Mouse (Mus musculus) spleen, adult 2 months (tissue): ENCODE data around the gene Zdhhc19. TPM values are rescaled to one million over a fixed set of nuclear protein-coding genes. Genes with fewer than 3 reads are reported as not detected.

Experiments used
- DNase-seq, 2 experiments: peaks; one replicate each; pipeline versions ENCODE4 v3.0.0 to v3.0.0-alpha.2; 2012 to 2021; ENCODE audit warnings: low spot score in 2 of 2, low read depth in 1 of 2
- H3K27ac ChIP-seq: fragments of 200-500 bp; 2 replicates; pipeline ENCODE4 v1.5.1; 2012; ENCODE audit warnings: low read length, inconsistent platforms; ENCODE audit not compliant: insufficient read depth
- H3K27me3 ChIP-seq: fragments of 200-500 bp; 2 replicates; pipeline ENCODE4 v1.6.1; 2012; ENCODE audit warnings: mild to moderate bottlenecking, moderate library complexity, low read length, inconsistent platforms; ENCODE audit not compliant: control insufficient read depth, insufficient read depth
- H3K36me3 ChIP-seq: fragments of 200-500 bp; 2 replicates; pipeline ENCODE4 v1.6.1; 2012; ENCODE audit warnings: mild to moderate bottlenecking, low read length, inconsistent platforms; ENCODE audit not compliant: control insufficient read depth, insufficient read depth
- H3K4me1 ChIP-seq: fragments of 200-500 bp; 2 replicates; pipeline ENCODE4 v1.6.1; 2011; ENCODE audit warnings: inconsistent platforms; ENCODE audit not compliant: control insufficient read depth, insufficient read depth, insufficient read length
- H3K4me3 ChIP-seq: fragments of 200-500 bp; 2 replicates; pipeline ENCODE4 v1.5.1; 2011; ENCODE audit warnings: mild to moderate bottlenecking, inconsistent platforms; ENCODE audit not compliant: insufficient read depth, insufficient read length; ENCODE audit errors: extremely low read depth
- CTCF ChIP-seq: fragments of 200-500 bp; IDR thresholded peaks from 2 replicates; pipeline ENCODE4 v1.5.1; 2011; ENCODE audit warnings: mild to moderate bottlenecking, inconsistent platforms; ENCODE audit not compliant: insufficient read depth, insufficient read length, insufficient replicate concordance; ENCODE audit errors: extremely low read depth
- POLR2A ChIP-seq: fragments of 200-500 bp; IDR thresholded peaks from 2 replicates; pipeline ENCODE4 v1.6.1; 2011; ENCODE audit warnings: low read depth, low read length, inconsistent platforms
- WGBS: fragments of 180-500 bp; shearing (Covaris S2); methylation state at CpG from one replicate; pipeline ENCODE4 v1.1.7; 2018; 5-methylcytosine and 5-hydroxymethylcytosine counted together
- polyA plus RNA-seq: library from polyadenylated mRNA; depleted of rRNA; stranded (reverse); fragments of >200 nt; gene quantifications from 2 replicates; pipeline ENCODE4 v1.2.3, GENCODE M21; 2012

Gene Zdhhc19
- polyA plus RNA-seq, 1 experiment: not detected

- TF ChIP-seq POLR2A (no peak), CTCF (no peak)
- 54% methylated on average over 4 of the region's 4 CpGs for WGBS
- Histone ChIP-seq H3K27me3 (no peaks in the 10 kb centered on the region), H3K4me1 (peaks cover 9% of the 10 kb centered on the region; the same call in 1 of the 2 replicates), H3K4me3 (no peak overlapping the region), H3K27ac (no peak overlapping the region), H3K36me3 (no peaks in the 10 kb centered on the region)
- DNase-seq: no peak
Observed at GRCm38 (mm10) chr16:32597909-32598381, 101.9 kb downstream of the Zdhhc19 start.

DNA sequence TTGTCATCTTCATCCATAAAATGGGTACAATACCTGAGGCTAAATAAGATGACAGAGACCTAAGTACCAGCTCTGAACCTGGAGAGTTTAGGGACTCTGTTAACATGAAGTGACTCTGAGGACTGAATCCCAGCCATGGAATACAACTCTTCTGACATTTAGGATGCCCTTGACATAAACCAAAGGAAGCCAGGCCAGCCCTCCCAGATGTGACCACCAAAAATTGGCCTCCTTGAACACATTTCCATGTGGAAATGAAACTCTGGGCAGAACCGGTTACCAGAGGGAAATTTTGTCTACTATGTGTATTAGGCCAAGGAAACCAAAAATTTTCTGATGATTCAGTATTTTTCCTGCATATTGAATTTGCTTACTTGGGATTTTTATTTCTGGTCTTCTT lies 103.1 kb downstream of the Zdhhc19 start:
- Histone ChIP-seq H3K27me3 (no peaks in the 10 kb centered on the region), H3K4me1 (peaks cover 3% of the 10 kb centered on the region; the same call in 1 of the 2 replicates), H3K4me3 (no peak overlapping the region), H3K36me3 (no peaks in the 10 kb centered on the region), H3K27ac (no peak overlapping the region)
- TF ChIP-seq POLR2A: no peak
- WGBS: 83% methylated on average over 1 of the region's 1 CpGs
- DNase-seq: no peak

- Histone ChIP-seq H3K36me3 (no peaks in the 10 kb centered on the region), H3K4me1 (no peaks in the 10 kb centered on the region), H3K27ac (no peak overlapping the region), H3K27me3 (no peaks in the 10 kb centered on the region), H3K4me3 (no peak overlapping the region)
- 94% methylated on average over 3 of the region's 3 CpGs for WGBS
- TF ChIP-seq CTCF (no peak), POLR2A (no peak)
- DNase-seq: no peak
Observed at GRCm38 (mm10) chr16:32602193-32602685, 106.2 kb downstream of the Zdhhc19 start.

DNA sequence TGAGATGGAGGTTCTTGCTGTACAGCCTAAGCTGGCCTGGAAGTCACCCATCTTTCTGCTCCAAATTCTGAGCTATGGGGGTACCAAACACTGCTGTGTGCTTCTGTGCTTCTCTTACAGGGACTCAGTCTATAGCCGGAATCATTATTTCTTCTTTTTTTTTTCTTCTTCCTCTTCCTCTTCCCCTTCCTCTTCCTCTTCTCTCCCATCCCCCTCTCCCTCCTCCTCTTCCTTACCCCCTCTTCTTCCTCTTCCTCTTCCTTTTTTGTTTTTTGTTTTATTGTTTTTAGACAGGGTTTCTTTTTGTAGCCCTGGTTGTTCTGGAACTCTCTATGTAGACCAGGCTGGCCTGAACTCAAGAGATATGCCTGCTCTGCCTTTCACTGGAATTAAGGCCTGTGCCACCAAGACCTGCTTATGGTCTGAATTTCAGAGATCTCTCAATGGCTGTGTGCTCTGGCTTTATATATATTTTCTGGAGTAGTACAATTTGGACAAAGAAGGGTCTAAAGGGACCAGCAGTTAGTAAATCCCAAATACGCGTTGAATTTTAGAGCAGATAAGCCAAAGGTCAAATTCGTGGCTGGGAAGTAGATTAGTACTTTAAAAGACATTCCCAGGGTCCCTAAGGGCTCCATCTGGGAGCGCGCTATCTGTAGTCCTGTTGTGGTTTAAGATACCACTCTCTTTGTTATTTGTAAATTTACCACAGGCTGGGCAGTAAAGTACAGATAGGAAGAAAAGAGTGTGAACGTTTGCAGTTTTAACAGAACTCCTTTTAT lies 111.7 kb downstream of the Zdhhc19 start:
- no peak for DNase-seq
- H3K36me3 ChIP-seq: no peaks in the 10 kb centered on the region
- H3K27ac ChIP-seq: peak overlapping the region; percentile 24; the same call in 1 of the 2 replicates
- TF ChIP-seq CTCF (no peak), POLR2A (no peak)
- no peaks in the 10 kb centered on the region for H3K27me3 ChIP-seq
- no peak overlapping the region for H3K4me3 ChIP-seq
- peaks cover 6% of the 10 kb centered on the region for H3K4me1 ChIP-seq
- WGBS: 64% methylated on average over 7 of the region's 7 CpGs

DNA sequence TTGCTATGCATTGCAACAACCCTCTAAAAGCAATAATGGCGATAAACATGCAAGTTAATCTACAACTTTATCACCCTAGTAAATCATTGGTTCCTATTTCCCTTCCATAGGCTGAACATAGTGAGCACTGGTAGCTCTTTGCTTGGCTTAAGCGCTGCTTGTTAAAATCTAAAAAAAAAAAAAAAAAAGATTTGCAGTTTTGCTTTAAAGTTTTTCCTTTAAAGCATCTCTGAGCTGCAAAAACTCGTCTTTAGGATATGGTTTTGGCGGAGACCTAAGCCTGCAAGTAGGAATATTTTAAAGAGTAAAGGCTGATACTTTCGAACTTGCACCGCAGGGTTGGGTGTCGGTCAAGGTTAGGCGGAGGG lies 112.3 kb downstream of the Zdhhc19 start:
- 5% methylated on average over 8 of the region's 8 CpGs for WGBS
- H3K4me1 ChIP-seq: peaks cover 6% of the 10 kb centered on the region
- TF ChIP-seq CTCF: no peak
- no peak for TF ChIP-seq POLR2A
- H3K27ac ChIP-seq: peak overlapping the region; percentile 78
- DNase-seq: no peak
- peak overlapping the region; percentile 90 for H3K4me3 ChIP-seq
- H3K27me3 ChIP-seq: no peaks in the 10 kb centered on the region
- H3K36me3 ChIP-seq: no peaks in the 10 kb centered on the region

- Histone ChIP-seq H3K27me3 (no peaks in the 10 kb centered on the region), H3K36me3 (no peaks in the 10 kb centered on the region), H3K4me1 (peaks cover 6% of the 10 kb centered on the region), H3K27ac (peak within 1 kb of the TSS; percentile 87), H3K4me3 (peak within 1 kb of the TSS; percentile 90)
- WGBS: under 1% methylated on average over 73 of the region's 73 CpGs
- peak; percentile 96 to 97 for DNase-seq
- peak; percentile 99 for TF ChIP-seq POLR2A
- no peak for TF ChIP-seq CTCF
Observed at GRCm38 (mm10) chr16:32608712-32609400, 112.8 kb downstream of the Zdhhc19 start, which contains the start of gene Tfrc. Tfrc (plus strand) TSS chr16:32608920.
